Mouse (Mus musculus): ENCODE data around the gene Slc39a11.
"Not testable (repeated sequence)": the region's sequence is repeated elsewhere in the genome, so short reads cannot be mapped to it uniquely, and the experiment has no call there.

The Slc39a11 gene

DNA sequence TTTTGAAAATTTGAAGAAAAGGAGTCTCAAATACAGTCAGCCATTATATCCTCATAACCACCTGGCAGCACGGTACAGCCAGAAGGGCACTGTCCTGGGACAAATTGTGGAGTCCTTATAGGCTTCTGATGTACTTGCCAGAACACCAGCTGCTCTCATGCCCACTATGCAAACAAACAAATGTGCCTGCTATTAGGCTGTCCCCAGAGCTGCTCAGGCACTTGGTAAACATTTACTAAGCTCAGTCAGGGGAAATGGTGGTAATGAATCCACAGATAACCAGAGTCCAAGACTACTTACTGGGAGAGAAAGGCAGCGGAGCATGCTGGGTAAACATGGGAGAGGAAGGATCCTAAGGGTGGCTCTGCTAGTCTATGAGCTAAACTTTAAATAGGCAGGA, 17.2 kb upstream of the Slc39a11 start:
- no peak for DNase-seq

DNA sequence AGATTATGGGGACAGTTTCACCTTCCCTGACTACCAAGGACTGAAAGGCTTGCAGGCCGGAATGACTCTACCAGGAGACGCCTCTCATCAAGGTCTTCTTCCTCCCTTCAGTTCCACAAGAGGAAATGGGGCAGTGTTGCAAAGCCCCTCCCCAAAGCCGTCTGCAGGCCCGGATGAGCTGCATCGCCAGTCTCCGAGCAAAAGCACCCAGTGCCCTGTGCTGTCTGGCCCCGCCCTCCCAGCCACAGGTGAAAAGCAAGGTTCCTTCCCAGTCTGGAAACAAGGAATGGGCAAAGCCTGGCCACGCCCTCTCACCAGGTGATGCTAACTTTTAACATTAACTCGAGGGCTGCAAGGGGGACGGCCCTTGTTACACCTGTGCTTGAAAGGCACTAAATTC, 16.8 kb upstream of the Slc39a11 start:
- DNase-seq, result no peak

DNA sequence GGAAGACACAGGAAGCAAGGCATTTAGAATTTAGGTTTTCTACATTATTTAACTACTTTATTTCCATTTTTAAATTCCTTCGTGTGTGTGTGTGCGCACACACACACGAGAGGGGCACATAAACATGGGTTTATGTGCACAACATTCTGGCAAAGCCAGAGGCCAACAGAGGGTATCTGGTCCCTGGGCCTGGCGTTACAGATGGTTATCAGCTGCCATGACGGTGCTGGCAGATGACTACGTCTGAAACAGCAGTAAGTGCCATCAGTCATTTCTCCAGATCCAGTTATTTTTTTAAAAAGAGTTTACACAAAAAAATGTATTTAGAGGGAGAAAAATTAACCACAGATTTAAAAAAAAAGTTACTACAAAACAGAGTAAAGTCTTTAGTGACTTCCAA, 16.3 kb upstream of the Slc39a11 start:
- DNase-seq, result no peak

DNA sequence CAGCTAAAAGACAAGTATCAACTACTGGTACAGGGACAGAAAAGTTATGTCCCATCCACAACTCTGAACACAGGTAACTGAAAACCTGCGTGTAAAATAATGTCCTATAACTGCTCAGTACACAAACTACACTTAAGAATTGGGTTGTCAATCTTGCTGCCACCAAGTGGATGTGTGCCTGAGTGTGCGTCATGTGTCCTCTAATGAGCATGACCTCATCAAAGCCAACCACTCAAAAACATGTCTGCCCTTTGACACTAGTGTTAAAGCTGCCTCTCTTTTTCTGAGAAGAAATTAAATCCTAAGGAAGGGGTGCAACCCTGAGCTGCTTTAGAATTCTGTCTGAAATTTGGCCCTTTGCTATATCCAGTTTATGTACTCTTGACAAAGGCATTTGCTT, 14.4 kb upstream of the Slc39a11 start:
- no peak for DNase-seq

DNA sequence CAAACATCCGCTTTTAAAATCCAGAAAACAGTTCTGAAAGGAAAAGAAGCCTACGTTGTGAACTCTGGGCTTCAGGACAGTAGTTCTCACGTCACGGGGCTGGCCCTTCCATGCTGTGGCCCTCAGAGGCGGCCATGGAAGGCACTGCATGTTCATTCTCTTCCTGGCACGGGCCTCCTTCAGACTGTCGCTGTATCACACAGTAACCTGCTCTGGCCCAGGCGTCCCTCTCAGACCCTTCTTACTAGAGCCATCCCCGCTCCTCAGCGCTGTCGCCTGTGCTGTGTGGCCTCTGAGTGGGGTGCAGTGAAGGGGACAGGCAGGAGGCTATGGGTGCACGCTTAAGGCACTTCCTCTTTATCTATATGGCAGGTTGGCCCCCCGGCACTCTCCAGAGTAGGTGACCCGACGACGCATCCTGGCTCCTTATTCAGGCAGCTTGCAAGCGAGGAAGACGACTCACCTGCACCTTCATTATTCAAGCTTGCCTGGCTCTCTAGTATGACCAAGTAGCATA, 12.0 kb upstream of the Slc39a11 start:
- no peak for DNase-seq

DNA sequence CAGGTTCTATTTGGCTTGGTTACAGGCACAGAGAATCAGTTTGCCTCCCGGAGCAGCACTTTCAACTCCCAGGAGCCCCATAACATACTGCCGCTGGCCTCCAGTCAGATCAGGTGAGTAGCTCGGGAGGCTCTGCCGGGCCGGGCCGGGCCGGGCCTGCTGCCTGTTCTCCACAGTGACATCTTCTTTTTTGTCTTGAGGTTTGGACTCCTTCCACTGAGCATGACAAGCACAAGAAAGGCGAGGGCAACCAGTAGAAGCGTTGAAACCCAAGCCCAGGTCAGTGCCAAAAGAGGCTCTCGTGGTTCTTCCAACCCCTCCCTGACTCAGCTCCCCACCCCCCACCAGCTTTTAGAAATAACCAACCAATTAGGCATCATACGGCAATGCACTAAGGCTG, 11.1 kb upstream of the Slc39a11 start:
- DNase-seq, result no peak

DNA sequence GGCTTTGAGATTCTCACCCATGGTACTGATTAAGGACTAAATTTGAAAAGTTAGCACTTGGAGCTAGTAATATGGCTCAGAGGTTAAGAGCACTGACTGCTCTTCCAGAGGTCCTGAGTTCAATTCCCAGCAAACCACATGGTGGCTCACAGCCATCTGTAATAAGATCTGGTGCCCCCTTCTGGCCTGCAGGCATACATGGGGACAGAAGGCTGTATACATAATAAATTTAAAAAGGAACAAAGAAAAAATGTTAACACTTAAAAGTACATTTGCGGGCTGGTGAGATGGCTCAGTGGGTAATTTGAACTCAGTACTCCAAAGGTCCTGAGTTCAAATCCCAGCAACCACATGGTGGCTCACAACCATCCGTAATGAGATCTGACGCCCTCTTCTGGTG, 10.3 kb upstream of the Slc39a11 start:
- not testable (repeated sequence) for DNase-seq

DNA sequence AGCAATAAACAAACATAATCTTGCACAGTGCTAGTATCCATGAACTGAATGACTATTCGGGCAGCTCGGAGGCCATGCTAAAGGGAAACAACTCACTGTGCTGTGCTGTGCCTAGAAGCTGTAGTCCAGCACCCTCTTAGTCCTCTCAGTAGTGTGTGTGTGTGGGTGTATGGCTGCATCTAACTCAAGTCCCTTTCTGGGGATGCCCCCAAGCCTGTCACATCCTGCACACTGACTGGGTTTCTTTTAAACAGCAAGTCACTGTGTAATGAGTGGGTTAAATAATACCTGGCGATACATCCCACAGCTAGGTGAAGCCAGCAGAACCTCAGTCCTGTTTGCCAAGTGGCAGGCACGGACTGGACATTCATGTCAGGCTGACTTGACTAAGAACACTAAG, 8.9 kb upstream of the Slc39a11 start:
- no peak for DNase-seq

DNA sequence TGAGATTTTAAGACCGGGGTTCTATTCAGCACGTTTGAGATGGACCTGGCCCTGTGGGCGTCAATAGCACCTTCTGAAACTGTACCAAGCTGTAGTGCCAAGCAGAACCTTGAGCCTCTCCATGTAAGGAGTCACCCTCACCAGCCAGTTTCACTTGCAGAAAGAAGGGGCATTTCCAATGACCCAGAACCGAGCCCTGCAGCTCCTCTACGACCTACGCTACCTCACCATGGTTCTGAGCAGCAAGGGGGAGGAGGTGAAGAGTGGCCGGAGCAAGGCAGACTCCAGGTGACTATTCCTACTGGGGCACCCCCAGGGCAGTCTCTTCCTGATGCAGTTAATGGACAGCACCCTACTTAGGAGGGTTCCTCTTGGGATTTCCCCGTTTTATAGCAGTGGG, 8.4 kb upstream of the Slc39a11 start:
- no peak for DNase-seq

DNA sequence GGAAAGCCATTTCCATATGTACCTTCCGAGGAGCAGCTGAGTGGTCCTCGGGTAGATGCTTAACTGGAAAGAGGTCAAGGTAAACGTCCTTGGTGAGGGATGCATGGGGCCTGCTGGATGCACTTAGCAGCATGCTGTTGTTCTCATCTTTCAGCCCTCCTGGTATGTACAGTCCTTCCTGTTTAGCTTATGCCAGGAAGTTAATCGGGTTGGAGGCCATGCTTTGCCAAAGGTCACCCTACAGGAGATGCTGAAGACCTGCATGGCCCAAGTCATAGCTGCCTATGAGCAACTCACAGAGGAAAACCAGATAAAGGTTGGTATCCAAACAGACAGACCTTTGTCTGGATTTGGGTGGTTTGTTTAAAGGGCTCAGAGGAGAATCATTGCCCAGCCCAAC, 7.3 kb upstream of the Slc39a11 start:
- no peak for DNase-seq

DNA sequence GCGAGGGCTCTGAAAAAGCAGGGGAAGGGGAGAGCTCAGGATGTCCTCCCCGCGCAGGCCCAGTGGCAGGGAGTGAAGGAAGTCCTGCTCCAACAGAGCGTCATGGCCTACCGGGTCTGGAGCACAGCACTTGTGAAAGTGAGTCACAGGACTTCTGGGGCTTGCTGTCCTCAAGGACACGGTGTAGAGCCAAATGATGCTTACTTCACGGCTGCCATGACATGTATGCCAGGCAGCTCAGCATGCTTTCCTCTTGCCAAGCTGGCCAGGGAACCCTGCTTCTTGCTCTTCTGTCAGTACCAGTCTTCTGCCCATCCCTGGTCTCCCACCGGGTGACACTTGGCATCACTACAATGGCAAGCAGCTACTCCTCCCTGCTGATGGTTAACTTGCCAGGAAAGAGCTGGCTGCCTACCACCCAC, 6.6 kb upstream of the Slc39a11 start:
- no peak for DNase-seq

DNA sequence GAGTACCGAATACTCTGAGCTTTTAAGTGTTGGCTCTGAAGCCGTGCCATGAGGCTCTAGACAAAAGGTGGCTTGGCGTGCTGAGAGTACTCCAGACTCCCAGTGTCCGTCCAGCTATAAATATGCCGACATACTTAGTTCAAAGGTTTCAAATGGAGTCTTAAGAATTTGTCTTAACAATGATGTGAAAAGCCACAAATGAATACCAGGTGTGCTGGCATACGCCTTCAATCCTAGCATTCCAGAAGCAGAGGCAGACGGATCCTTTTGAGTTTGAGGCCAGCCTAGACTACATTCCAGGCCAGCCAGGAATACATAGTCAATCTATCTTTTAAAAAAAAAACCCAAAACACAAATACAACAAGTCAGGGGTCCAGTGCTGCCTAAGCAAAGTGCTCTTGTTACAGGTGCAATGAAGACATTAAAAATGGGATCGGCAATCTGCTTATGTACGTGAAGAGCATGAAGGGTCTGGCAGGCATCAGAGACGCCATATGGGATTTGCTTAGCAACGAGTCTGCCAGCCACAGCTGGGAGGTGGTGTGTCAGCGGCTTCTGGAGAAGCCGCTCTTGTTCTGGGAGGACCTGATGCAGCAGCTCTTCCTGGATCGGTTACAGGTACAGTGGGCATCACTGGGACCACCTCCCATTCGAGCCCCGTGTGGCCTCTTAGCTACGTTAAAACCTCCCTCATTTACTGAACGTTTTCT, 4.8 kb upstream of the Slc39a11 start:
- peak; percentile 65 for DNase-seq

DNA sequence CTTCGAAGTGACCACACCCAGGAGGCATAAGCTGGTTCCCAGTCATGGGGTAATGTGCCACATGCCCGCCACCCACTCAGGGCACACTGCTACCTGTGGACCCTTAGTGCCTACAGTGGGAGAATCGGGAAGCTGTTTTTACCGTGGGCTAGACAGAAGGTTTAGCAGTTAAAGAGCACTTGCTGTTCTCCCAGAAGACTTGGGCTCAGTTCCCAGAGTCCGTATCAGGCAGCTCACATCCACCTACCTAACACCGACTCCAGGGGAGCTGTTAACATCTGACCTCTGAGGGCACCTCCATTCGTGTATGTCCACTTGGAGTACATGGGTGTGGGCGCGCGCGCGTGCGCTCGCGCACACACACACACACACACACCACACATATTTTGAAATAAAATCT, 4.2 kb upstream of the Slc39a11 start:
- no peak for DNase-seq

DNA sequence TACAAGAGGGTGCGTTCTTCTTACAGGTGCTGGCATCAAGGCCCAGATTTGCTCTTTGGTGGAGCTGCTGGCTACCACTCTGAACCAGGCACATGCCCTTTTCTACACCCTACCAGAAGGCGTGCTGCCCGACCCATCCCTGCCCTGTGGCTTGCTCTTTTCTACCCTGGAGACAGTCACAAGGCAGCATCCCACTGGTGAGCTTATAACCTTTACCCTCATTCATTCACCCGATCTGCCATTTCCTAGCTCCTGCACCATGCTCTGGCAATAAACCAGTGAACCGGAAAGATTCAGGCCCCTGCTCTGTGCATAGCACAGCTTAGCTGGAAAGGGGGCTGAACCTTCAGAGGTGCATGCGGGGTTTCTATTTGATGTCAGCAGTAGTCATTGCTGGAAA, 2.6 kb upstream of the Slc39a11 start:
- no peak for DNase-seq

DNA sequence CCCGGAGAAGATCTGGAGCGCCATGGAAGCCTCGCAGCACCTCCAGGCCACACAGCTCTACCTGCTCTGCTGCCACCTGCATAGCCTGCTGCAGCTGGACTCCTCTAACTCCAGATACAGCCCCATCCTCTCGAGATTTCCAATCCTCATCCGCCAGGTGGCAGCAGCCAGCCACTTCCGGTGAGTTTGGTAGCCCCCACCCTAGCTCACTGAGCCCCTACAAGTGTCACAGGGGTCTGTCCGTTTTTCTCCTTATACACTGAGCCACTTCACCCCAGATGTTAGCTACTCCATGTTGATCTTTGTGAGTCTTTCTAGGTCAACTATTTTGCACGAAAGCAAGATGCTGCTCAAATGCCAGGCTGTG, 2.0 kb upstream of the Slc39a11 start:
- no peak for DNase-seq

DNA sequence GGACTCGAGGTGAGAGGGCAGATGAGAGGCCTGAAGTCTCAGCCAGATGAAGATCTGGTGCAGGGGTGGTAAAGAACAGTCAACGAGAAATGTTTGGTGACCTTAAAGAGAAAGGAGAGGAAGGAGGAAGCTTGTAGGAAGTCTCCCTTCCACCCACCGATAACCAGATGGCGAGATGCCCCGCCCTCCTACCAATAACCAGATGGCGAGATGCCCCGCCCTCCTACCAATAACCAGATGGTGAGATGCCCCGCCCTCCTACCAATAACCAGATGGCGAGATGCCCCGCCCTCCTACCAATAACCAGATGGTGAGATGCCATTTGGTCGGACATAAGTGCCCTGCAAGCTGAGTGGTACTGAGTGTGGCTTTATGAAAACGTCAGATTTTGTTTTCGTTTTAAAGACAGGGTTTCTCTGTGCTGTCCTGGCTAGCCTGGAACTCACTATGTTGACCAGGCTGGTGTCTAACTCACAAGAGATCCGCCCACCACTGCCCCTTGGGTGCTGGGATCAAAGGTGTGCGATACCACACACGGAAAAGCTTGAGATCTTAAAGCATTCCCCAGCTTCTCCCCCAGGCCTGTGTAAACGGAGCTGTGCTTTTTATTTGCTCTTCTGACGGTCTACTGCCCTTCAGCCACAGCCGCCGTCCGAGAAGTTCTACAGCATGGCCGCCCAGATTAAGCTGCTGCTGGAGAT, 1.5 kb upstream of the Slc39a11 start:
- no peak for DNase-seq

DNA sequence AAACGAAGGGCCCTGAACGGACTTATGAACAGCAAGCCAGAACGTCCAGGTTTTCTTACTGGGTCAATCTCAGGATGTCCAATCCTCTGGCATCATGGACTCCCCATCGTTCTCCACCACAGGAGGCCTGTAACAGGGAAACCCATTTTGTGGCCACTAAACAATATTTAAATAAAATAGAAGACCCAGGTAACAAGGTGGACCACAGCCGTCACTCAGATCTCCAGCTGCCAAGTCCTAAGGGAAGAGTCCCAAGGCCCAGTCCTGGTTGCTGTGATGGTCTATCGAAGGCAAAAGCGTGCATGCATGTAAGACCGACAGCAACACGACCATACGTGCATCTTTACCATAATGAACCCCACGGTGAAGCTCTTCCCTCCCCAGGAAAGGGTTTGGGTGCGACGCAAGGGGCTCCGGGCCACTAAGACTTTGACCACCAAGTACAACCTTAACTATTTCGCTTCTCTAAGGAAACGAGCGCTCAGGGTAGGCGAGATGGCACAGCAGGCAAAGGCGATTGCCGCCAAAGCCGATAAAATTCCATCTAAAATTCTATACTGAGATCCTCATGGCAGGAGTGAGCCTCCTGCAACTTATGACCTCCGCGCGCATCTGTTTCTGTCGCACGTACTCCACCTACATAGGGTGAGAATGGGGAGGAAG, 1.1 kb downstream of the Slc39a11 start, which contains the start of gene Cog1:
Gene Cog1, plus strand, starts transcription at position 480 of the 663 bp plus-strand sequence.
- DNase-seq, result no peak

DNA sequence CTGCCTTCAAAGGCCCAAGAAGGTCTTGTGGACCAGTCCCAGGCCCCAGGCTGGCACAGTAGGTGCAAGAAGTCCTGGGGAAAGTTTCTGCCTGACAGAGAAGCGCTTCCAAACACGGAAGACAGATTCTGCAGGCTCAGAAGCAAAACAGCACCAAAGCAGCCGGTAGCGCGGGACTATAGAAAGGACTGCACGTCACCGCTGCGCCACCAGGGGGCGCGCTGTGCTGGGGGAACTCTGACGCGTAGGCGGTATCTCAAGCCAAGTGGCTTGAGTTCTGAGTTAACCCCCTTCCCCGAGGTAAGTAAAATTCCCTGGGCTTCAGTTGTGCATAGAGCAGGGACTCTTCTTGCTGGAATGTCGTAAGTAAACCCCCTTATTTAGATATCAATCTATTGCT, 1.7 kb downstream of the Slc39a11 start:
- peak; percentile 81 for DNase-seq

DNA sequence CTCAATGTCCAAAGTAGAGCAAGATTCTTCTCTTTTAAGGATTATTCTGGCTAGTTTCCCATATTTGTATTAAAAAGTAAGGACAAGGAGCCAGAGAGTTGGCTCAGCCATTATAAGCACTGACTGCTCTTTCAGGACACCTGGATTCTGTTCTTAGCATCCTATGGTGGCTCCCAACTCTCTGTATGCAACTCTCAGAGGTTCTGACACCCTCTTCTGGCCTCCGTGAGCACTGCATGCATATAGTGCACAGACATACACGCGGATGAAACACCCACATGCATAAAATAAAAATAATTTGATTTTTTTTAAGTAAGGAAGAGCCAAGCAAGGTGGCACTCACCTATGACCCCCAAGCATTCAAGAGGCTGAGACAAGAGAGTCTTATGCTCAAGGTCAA, 4.7 kb downstream of the Slc39a11 start:
- DNase-seq, result no peak

DNA sequence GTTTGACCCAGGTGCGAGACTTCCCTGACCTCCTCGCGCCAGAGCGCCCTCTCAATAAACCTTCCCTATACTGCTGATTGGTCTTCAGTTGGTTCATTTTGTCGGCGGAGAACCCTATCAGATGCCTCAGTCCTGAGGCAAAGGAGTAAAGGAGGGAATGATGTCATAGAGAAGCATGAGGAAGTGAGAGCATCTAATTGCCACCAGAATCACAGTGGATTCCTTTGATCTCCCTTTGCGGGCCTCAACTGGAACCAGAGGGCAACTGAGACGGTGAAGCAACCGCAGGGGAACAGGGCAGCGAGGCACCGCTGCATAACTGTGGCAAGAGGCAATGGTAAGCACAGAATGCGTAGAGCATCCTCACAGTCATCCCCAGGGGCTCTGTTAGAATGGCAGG, 11.2 kb downstream of the Slc39a11 start:
- DNase-seq, result no peak

DNA sequence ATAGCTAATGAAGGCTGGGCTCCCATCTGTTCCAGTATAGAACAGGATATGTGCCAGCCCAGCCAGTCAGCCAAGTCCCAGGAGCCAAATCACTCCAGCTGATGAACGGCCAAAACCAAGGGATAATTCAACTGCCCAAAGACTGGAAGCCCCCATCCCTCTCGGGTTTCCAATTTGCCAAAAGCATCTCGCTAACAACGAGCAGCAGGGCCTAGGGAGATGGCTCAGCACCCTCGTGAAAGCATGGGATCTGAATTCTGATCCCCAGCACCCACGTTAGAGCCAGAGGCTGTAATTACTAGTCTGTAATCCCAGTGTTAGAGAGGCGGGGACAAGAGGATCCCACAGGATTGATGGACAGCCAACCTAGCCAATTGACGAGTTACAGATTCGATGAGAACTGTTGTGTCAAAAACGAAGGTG, 15.2 kb downstream of the Slc39a11 start:
- no peak for DNase-seq

DNA sequence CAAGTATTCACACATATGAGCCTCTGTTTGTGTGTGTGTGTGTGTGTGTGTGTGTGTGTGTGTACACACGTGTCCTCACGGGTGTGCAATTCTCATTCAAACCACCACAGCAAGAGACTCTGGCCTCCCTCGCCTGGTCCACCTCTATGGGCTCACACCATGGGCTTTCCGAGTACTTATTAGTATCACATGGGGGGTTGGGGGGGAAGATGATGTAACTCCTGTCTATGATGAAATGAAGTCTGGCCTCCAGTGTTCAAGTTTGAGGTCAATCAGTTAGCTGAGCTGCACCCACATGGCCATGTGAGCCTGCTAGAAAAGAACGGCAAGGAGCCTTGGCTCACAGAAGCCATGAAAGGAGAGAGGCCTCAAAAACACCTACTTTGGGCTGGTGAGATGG, 16.5 kb downstream of the Slc39a11 start:
- no peak for DNase-seq

DNA sequence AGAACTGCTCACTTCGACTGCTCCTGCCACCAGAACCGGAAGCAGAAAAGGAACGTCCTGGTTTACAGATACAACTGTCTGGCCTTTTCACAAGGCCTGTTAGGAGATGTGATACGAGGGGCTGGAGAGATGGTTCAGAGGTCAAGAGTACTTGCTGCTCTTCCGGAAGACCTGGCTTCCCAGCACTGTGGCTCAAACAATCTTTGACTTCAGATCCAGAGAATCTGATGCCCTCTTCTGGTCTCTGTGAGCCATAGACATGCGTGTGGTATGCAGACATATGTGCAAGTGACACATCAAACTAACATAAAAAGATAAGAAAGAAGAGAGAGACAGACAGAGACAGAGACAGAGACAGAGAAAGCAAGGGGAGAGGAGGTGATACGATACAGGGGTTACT, 17.6 kb downstream of the Slc39a11 start:
- no peak for DNase-seq

DNA sequence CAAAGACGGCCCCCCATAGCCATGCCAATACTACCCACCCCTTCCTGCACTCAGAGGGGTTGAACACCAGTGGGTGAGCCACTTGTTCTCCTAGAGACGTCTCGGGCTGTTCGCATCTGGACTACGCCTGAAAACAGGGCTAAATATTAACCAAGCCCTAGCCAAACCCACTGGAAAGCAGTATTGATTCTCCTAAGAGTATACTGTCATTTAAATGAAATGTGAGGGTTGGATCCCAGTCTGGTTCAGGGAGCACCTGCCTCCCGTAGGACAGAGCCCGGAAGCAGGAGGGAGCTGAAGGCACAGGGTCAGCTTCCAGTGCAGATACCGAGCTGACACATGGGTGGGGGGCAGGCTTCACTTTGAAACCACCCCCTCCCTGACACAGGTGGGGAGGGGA, 18.0 kb downstream of the Slc39a11 start:
- no peak for DNase-seq
